Mouse (Mus musculus): ENCODE measurements at regions not wholly inside any gene's neighbourhood (a gene's known extent, or its start where the extent isn't known, plus 50 kb on each side); places are given as distances from the start of the nearest gene placed in this dataset.

DNA sequence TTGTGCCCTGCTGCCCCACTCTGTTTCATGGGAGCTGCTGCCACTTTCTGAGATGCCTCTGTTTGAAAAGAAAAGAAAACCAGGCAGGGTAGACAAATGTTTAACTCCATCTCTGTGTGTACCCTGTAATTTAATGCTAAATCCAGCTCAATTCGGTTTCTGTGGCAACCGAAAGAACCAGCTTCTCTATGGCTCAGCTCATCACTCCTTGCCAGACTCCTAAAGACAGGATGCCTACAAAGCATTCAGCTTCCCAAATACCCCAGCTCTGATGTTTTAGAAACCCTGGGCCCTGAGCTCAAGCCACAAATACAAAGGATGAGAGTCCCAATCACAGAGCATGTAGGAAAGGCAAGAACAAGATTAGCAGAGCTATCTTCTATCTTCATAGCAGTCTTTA is 106.8 kb upstream of the Xcl1 start:
- H3K9me3 ChIP-seq (replicated peaks; ENCODE audit: insufficient read depth, low read length), result no peaks in the 10 kb centered on the region
- no peaks in the 10 kb centered on the region for H3K36me3 ChIP-seq (ENCODE audit: control insufficient read depth in 1 of 2, insufficient read depth in 2 of 2, low read length in 2 of 2)
- DNase-seq (ENCODE audit: low read depth, low spot score), result no peak
- H3K4me1 ChIP-seq (ENCODE audit: control insufficient read depth in 1 of 2, insufficient read depth in 2 of 2, low read length in 2 of 2), result no peaks in the 10 kb centered on the region
- no peak overlapping the region for H3K4me3 ChIP-seq (ENCODE audit: control insufficient read depth in 1 of 2, insufficient read depth in 1 of 2, low read depth in 2 of 2, low read length in 2 of 2)
- no peaks in the 10 kb centered on the region for H3K27me3 ChIP-seq (ENCODE audit: control insufficient read depth in 1 of 2, insufficient read depth in 2 of 2, low read length in 2 of 2)
- TF ChIP-seq POLR2A (IDR thresholded peaks at IDR 0.05; ENCODE audit: control insufficient read depth in 1 of 2, insufficient read depth in 1 of 2, low read depth in 1 of 2, low read length in 2 of 2, poor library complexity in 1 of 2) (no peak), ELF1 (IDR thresholded peaks at IDR 0.05; ENCODE audit: low read depth, low read length) (no peak), CTCF (IDR thresholded peaks at IDR 0.05 in 2 of 3, conservative IDR thresholded peaks at IDR 0.05 in 1 of 3; ENCODE audit: control insufficient read depth in 1 of 3, insufficient read depth in 1 of 3, low read depth in 2 of 3, low read length in 3 of 3, poor library complexity in 1 of 3, severe bottlenecking in 1 of 3) (no peak), GATA1 (IDR thresholded peaks at IDR 0.05; ENCODE audit: low read depth, low read length) (no peak), ETS1 (IDR thresholded peaks at IDR 0.05; ENCODE audit: low read depth, low read length) (no peak), TCF12 (IDR thresholded peaks at IDR 0.05; ENCODE audit: low read depth, low read length) (no peak), CHD2 (IDR thresholded peaks at IDR 0.05; ENCODE audit: low read length) (no peak), ZKSCAN1 (IDR thresholded peaks at IDR 0.05; ENCODE audit: low read depth, low read length) (no peak), GABPA (IDR thresholded peaks at IDR 0.05; ENCODE audit: low read depth, low read length) (no peak), MYB (IDR thresholded peaks at IDR 0.05; ENCODE audit: low read depth, low read length) (no peak), MEF2A (IDR thresholded peaks at IDR 0.05; ENCODE audit: extremely low read depth, insufficient replicate concordance, low read depth, low read length, poor library complexity, severe bottlenecking) (no peak), TAL1 (IDR thresholded peaks at IDR 0.05; ENCODE audit: low read length) (no peak), MXI1 (IDR thresholded peaks at IDR 0.05; ENCODE audit: low read depth, low read length) (no peak), MAZ (IDR thresholded peaks at IDR 0.05; ENCODE audit: low read depth, low read length) (no peak), TBP (IDR thresholded peaks at IDR 0.05; ENCODE audit: low read depth, low read length) (no peak), BHLHE40 (IDR thresholded peaks at IDR 0.05; ENCODE audit: borderline replicate concordance, low read depth, low read length) (no peak), MAFK (IDR thresholded peaks at IDR 0.05; ENCODE audit: borderline replicate concordance, low read depth, low read length) (no peak)
- H3K9ac ChIP-seq (ENCODE audit: control insufficient read depth, low read depth, low read length, poor library complexity, severe bottlenecking), result no peak overlapping the region
- no peak overlapping the region for H3K27ac ChIP-seq (ENCODE audit: control insufficient read depth, low read depth, low read length)
- H3K79me2 ChIP-seq (ENCODE audit: control insufficient read depth, insufficient read depth, low read length, poor library complexity), result no peaks in the 10 kb centered on the region

DNA sequence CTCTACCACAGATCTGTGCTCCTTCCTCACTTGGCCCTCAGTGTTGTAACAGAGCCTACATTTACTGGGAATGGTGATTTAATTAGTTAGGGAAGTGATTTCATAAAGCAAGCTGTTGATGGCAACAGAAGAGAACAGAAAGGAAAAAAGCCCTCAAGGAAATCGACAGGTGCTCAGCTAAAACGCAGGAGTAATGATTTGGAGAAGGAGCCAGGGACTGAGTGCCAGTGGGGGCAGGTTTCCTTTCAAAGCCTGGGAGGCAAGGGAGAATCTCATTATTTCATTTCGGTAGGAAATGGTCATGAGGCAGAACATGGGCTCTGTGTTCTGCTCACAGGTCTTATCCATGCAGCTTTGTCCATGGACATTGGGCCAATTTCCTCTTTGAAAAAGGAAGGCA is 101.3 kb upstream of the Xcl1 start:
- no peaks in the 10 kb centered on the region for H3K27me3 ChIP-seq (ENCODE audit: control insufficient read depth in 1 of 2, insufficient read depth in 2 of 2, low read length in 2 of 2)
- no peak for TF ChIP-seq E2F4 (IDR thresholded peaks at IDR 0.05; ENCODE audit: borderline replicate concordance, low read depth, low read length)
- no peak for TF ChIP-seq NELFE (IDR thresholded peaks at IDR 0.05; ENCODE audit: low read depth, low read length)
- no peak for TF ChIP-seq POLR2AphosphoS2 (IDR thresholded peaks at IDR 0.05; ENCODE audit: low read length)
- no peak for TF ChIP-seq USF1 (IDR thresholded peaks at IDR 0.05; ENCODE audit: low read depth, low read length)

More for the DNA sequence above, 101.3 kb upstream of the Xcl1 start:
- Histone ChIP-seq H3K4me3 (ENCODE audit: control insufficient read depth in 1 of 2, insufficient read depth in 1 of 2, low read depth in 2 of 2, low read length in 2 of 2) (no peak overlapping the region), H3K4me1 (ENCODE audit: control insufficient read depth in 1 of 2, insufficient read depth in 2 of 2, low read length in 2 of 2) (no peaks in the 10 kb centered on the region), H3K36me3 (ENCODE audit: control insufficient read depth in 1 of 2, insufficient read depth in 2 of 2, low read length in 2 of 2) (no peaks in the 10 kb centered on the region), H3K9me3 (replicated peaks; ENCODE audit: insufficient read depth, low read length) (no peaks in the 10 kb centered on the region), H3K79me2 (ENCODE audit: control insufficient read depth, insufficient read depth, low read length, poor library complexity) (no peaks in the 10 kb centered on the region), H3K27ac (ENCODE audit: control insufficient read depth, low read depth, low read length) (no peak overlapping the region), H3K9ac (ENCODE audit: control insufficient read depth, low read depth, low read length, poor library complexity, severe bottlenecking) (no peak overlapping the region)
- DNase-seq (ENCODE audit: low read depth, low spot score), result no peak

Measured in MEL (cell line).